Mouse (Mus musculus) c-Kit-positive CD71-positive TER-119-positive erythroid progenitor cells, embryonic 14.5 days (primary cell): ENCODE results near the gene Lamb1.

ENCODE experiments used
- DNase-seq: peaks from one replicate; pipeline ENCODE4 v3.0.0-alpha.2; 2013; ENCODE audit warnings: low spot score

Gene Lamb1

DNA sequence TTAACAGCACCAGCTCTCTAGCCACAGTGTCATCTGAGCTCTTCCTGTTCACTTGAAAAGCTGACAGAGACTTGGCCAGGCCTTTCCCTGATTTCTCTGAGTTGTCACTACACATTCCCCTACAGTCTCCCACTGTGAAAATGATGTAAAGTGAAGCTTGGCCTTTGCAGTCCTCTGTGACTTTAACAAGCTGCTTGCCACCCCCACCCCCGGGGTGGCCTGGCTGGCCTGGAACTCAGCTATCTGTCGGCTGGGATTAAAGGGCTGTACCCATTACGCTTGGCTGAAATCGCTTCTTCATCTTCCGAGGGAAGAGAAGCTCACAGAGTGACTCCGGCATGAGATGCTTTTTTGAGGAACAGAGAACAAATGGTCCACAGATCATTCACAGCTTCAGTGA is 50.9 kb downstream of the Lamb1 start:
- no peak for DNase-seq

DNA sequence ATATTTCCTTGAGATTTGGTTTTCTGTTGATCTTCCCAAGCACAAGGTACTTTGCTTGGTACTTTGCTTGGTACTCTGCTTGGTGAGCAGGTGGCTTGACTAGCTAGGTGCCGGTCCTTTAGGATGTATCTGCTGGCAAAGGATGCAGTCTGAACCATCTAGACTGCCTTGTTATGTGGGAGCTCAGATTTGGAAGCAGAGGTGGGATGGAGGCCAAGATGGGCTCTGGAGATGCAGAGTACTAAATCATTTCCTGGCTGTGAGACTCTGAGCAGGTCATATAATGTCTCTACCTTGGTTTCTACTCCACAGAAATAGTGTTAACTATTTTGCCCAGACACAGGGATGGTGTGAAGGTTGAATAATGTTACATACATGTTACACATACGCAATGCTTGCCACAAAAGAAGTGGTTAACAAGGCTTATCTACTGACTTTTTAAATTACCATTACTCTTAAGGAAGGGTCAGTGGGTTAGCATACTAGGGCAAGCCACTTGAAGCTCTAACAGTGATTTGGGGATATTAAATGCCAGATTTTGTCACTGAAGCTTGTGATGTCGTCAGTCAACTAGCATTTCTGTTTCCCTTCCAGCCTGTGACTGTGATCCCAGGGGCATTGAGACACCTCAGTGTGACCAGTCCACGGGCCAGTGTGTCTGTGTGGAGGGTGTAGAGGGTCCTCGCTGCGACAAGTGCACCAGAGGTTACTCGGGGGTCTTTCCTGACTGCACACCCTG is 52.8 kb downstream of the Lamb1 start:
- DNase-seq: no peak

DNA sequence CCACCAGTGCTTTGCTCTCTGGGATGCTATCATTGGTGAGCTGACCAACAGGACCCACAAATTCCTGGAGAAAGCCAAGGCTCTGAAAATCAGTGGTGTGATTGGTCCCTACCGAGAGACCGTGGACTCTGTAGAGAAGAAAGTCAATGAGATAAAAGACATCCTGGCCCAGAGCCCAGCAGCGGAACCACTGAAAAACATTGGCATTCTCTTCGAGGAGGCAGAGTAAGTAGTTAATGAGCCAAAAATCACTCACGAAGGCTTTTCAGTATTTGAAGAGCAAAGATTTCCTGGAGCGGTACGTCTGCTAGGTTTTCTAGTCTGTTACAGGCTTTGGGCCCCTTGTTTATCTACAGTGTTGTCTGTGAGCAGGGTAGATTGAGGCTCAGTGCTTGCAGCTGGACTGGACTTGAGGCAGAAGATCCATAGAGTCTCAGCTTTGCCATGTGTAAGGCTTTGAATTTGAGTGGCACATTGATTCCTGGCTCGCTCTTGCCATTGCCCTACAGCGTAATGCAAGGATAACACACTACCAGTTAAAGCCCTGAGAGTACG is 53.5 kb downstream of the Lamb1 start:
- no peak for DNase-seq

DNA sequence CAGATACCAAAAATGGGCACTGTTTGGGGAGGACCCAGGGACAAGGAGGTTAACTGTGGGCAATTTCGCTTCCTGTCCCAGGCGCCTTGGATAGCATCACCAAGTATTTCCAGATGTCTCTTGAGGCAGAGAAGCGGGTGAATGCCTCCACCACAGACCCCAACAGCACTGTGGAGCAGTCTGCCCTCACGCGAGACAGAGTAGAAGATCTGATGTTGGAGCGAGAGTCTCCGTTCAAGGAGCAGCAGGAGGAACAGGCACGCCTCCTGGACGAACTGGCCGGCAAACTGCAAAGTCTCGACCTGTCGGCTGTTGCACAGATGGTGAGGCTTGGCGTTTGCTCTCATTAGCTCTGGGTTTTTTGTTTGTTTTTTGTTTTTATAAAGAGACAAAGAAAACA is 55.8 kb downstream of the Lamb1 start:
- no peak for DNase-seq

DNA sequence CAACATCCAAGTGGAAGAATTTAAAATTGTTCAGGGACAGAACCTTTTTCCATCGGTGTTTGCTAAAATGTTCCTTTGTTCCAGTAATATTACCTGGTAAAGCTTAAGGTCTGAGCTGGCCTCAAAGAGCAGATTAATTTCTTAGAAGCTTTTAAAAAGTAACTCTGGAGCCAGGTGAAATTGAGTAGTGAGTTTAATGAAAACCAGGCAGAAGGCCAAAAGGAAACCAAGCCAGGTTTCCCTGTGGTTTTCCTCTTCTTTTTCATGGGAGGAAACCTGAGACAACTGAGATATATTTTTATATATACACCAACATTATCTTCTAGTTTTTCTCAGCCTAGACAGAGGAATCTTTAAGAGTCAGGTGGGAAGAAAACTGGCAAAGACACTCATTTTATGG is 56.5 kb downstream of the Lamb1 start:
- no peak for DNase-seq

DNA sequence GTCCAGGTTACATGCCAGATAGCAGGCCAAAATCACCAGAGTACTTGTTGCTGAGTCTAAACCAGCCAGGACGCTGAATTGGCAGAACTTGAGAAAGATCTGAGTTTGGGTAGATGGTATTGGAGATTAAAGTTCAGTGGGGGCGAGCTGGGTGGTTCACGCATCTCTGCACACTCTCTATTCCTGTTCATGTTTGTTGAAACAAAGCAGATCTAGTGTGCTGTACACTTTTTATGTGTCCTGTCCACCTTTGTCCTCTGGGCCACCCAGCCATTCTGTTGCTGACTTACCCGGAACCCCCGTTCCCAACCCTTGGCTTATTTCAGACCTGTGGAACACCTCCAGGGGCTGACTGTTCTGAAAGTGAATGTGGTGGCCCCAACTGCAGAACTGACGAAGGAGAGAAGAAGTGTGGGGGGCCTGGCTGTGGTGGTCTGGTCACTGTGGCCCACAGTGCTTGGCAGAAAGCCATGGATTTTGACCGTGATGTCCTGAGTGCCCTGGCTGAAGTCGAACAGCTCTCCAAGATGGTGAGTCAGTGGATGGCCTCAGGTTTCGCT is 58.2 kb downstream of the Lamb1 start:
- no peak for DNase-seq

DNA sequence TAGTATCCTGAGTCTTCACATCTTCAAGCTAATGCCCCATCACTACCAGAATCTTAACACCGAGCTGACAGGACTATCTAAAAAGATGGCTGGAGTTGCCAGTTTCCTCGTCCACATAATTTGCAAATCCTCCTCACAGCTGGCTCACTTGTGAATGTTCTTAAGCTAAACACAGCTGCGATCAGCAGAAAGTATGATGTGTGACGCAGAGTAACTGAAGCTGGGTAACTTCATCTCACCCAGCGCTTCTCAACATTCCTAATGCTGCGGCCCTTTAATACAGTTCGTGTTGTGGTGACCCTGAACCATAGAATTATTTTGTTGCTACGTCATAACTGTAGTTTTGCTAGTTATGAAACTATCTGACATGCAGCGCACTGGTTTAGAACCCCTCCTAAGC is 62.1 kb downstream of the Lamb1 start:
- no peak for DNase-seq

DNA sequence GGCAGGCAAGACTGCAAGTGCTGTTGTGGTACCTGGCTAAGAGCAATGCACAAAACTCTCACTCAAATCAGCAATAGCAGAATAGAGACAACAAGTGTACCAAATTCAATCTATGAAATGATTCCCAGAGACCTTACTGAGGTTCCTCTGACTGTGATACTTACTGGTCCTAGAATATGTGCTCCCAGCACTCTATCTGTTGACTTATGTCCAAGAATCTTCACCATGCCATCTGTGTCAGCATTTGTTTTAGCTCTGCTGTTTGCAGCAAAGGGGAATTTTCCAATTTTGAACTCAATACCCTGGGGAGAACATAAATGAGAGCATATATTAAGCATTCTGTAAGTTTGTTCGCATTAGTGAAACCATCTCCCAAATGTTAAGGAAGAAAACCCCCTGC is 68.2 kb downstream of the Lamb1 start:
- DNase-seq: no peak

DNA sequence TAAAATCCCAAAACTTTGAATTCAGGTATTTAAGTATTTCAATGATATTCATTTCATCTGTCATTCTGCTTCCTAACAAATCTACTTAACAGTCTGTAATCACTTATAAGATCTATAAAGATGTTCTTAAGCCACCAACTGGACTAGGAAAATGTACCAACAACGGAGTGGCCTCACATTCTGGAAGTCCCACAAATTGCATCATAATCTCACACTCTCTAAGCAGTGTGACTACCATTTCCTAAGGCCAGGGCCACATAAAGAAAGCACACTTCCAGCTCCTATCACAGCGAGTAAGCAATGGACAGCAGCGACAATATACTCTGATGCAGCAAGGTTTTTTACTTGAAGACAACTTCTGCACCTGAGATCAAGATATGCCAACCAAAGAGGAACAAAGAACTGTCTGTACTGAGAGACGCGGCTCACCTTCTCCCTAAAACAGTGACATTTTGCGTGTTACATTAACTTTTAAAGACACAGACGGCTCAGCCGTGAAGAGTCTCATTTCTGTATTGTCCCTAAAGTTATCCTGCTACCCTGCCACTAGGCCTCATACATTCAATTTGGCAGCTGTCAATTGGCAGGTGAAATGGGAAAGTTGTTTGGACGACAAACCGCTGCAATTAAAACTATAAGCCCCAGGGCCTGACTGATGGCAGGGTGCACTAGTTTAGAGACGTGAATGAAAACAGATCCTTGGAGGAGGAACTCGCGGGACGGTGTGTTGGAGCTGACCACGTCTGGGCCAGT is 85.3 kb downstream of the Lamb1 start:
- peak; percentile 22 for DNase-seq

DNA sequence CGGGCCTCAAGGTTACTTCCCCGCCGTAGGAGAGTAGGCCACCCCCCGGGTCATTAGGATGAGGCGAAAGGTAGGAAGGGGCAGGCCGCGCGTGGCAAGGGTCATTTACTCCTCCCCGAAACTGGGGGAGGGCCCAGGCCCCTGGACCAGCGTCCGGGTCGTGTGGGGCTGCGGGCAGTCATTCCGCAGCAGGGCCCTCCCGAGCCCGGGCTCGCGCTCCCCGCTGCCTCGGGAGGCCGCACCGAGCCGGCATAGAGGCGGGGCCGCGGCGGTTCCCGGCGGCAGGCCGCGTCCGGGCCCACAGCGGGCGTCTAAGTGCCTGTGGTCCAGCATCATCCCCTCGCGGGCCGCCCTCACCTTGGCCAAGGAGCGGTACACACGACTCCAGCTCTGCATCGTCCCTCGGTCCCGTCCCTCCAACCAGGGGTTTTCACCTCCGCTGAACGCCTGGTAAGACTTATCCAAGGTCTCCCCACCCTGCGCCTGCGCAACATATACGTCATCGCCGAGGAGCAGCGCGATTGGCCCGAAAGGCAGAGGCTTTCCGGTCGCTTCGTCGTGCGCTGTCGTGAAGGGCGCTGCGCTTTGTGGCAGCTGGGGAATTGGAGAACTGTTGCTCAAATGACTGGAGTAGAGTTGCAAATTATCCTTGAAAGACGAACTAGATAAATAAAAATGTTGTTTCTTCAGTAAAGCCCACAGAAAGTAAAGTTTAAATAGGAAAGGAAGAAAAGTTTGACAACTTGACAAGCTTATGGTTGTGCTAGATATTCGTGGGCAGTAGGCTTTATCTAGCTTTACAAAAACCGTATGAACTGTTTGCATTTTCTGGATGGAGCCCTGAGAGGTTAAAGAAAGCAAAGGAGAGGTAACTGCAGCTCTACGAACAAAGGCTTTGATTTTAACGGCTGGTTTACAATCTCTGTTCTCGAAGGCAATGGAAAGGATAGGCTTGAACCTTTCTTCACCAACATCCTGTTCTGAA is 86.2 kb downstream of the Lamb1 start, which contains the start of gene Dld:
Gene Dld, minus strand, starts transcription at position 510 of the 985 bp plus-strand sequence.
- DNase-seq: peak; percentile 94

DNA sequence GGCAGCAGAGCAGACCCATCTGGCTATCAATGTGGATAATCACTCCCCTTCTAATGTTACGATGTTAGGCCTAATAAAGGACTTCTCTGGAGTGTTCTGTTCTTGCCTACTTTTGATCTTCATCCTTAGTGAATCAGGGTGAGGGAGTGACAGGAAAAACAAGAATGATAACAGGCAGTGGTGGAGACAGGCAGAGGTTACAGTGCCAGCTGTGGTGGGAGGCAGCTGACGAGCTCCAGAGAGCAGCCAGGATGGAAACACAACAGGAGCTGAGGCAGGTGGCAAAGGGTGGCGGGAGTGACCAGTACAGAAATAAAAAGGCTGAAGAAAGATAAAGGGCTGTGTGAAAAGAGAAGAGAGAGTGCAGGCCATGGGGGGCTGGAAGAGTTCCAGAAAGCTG is 101.4 kb downstream of the Lamb1 start:
- DNase-seq: no peak

DNA sequence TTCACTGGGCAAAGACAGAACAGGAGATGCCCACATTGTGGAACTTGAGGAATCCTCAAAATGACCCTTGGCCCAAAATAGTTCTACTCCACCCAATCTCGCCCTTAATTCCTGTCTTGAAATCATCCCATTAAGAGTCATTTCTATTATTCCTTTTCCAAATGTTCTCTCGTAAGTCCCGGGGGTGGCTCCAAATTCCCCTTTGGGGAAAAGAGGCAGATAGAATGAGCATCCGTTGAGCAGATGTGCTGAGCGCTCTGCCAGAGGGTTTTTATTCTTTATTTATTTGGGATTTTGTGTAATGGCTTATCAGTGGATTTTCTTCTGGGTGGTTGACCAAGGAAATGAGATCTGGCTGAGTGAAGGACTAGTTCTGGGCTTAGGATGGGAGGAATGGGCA is 102.7 kb downstream of the Lamb1 start:
- DNase-seq: no peak

DNA sequence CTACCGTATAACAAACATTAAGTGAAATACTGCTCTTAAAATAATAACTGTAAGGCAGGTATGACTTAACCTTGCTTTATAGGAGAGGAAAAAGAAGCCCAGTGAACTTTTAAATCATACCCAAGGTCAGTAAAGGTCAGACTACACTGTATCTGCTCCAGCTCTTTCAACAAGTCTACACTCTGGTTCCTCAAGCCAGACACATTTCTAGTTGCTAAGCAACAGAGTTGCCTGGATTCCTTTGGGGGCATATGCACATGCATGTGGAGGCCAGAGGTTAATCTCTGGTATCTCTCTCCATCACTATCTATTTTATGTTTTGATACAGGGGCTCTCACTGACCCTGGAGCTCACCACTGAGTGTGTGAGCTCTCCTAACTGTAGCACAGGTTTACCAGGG is 104.1 kb downstream of the Lamb1 start:
- no peak for DNase-seq

DNA sequence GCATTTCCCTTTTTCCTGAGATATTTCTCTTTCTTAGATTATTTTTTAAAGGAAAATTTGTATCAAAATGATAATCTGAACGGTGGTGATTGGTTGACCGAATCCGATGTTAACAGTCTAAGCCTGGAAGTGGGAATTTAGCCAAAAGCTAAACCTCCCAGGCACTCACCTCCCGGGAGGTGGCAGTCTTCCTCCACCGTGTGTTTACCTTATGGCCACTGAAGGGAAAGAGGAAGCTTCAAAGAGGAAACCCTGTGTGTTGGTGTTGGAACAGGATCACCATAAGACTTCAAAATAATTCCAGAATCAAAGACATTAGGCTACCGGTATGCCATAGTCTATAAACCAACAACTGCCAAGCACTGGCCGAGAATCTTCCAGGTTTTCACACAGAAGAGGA is 104.6 kb downstream of the Lamb1 start:
- no peak for DNase-seq

DNA sequence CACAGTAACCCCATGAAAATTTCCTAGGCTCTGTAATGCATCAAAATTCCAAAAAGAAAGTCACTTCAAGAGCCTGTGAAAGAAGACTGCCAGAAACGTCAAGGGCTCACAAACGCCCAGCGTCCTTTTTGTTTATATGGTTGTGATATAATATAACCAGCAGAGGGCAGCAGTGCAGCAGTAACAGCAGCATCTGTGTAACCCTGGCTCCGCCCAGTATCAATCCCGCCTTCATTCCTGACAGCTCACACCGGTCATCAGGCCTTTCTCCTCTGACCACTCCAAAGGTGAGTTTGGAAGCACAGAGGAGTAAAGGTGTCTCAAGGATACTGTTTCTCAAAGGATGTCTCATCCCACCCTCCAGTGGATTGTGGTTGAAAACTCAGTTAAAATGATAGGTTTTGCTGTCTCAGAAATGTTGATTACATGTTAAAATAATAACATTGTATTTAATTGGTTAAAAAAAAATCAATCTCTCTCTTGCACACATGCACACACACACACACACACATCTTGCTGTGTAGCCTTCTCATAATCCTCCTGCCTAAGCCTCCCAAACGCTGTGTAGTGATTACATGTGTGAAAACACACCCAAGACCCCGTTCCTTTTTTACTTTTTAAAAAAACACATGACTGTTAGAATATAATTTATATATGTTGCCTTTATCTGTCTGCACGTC is 109.7 kb downstream of the Lamb1 start:
- peak; percentile 67 for DNase-seq

DNA sequence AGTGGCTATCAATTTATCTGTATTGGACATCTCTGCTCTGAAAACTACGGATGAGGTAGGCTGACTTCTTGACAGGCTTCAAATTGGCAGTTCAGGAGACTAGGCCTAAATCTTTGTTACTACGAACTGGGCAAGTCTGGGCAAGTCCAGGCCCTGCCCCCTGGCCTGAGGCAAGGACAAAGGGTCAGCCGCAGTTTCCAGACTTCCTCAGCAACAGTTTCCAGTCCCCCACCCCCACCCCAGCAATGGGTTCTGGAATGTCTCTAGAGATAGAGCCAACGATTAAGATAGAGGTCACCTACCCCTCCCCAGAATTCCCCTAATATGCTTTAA is 110.2 kb downstream of the Lamb1 start:
- DNase-seq: no peak

DNA sequence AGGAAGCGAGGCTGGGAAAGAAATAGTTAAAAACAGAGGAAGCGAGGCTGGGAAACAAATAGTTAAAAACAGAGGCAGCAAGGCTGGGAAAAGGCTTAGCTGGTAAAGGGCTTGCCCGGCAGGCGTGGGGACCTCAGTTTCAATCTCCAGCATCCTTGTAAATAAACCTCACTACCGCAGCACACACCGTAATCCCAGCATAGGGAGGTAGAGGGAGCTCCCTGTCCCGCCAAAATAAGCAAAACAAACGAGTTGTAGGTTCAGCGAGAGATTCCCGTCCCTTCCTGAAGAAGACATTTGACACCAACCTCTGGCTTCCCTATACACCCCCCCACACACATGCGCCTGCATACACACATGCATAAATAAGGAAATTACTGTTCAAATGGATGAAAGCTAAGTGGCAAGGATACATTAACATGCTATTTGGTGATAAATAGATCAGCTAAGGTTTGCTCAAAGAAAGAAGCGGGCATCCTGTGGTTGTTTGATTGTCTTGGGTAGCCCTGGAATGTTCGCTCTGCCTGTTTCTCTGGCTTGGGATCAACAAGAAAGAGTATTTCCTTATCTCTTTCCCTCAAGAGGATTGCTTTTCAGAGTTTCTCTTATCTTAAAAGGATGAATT is 111.4 kb downstream of the Lamb1 start:
- no peak for DNase-seq

DNA sequence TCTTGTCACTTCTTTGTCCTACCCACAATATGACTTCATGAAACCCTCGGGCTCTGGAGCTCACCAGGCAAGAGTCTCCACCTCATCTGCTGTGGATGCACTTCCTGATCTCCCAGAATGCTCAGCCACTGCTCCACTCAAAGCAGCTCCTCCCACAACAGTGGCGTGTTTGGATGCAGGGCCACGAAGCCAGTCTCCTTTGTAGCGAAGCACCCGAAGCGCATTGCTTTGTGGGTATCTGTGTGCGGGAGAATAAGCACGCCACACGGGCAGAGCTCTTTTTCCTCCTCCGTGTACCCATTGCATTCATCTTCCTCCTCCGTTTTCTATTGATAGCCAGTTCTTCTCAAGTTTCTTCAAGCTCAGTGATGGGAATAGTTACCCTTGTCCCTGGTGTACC is 112.2 kb downstream of the Lamb1 start:
- no peak for DNase-seq
